Mouse (Mus musculus) common myeloid progenitor, adult 5-6 weeks (primary cell): ENCODE measurements around the gene Map7. TPM values are rescaled to one million over a fixed set of nuclear protein-coding genes. Genes with fewer than 3 reads are reported as not detected.

Experiments
- ATAC-seq: replicated peaks from 2 replicates; pipeline ENCODE4 v1.8.0; 2016; ENCODE audit warnings: low read depth, mild to moderate bottlenecking, moderate TSS enrichment, inconsistent platforms; ENCODE audit not compliant: poor library complexity, severe bottlenecking
- total RNA-seq: library from RNA; stranded (forward); fragments of 200-1000, 187-1606 nt; gene quantifications from 2 replicates; pipeline ENCODE4 v1.2.3, GENCODE M21; 2017

The Map7 gene
- total RNA-seq, 1 experiment from 2014 or later = 47.9 TPM

DNA sequence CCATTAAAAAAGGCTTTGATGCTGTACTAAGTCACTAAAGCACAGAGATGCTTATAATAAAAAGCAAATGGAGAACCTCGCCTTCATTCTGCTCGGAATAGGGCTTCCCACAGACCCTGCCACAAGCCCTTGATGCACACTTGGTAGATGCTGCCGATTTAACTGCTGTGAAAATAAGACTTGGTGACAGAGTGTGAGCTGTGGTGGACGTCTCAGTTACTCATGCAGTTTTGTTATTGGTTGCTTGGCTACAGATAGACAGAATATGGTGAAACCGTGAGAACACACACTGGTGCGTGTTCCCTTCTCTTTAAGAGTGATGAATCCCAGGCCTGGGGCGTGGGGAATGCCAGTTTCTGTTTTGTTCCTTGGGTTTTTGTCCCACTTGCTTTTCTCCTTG is 120.7 kb downstream of the Map7 start:
- ATAC-seq = no peak

DNA sequence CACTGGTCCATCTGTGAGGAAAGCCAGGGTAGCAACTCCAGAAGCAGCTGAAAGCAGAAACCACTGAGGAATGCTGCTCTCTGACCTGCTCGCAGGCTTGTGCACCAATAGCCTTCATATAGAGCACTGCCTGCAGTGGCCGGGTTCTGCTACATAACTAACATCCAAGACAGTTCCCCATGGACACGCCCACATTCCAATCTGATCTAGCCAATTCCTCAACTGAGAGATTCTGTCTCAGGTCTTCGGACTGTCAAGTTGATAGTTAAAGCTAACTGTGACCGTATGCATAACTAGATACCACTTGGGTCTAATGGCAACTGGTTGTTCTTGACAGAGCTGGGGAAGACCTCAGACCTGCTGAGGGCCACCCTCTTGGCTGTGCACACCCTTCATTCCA is 124.1 kb downstream of the Map7 start:
- ATAC-seq = no peak

- no peak for ATAC-seq
Observed at GRCm38 (mm10) chr10:20273278-20273677, 125.0 kb downstream of the Map7 start.

DNA sequence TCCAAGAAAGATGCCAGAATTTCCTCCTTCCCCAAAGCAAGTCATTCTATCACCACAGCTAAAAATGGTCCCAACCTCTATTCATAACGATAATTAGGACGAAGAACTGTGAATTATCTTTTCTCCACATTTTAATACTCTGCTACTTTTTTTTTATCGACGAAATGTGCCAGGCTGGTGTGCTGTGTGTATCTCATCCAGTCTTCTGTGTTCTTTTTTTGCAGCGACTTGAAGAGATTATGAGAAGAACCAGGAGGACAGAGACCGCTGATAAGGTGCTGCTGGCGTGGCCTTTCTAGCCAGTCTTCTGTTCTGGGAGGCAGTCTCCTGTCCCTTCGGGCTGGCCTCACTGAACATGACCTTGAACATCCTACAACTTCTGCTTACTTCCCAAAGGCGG is 125.8 kb downstream of the Map7 start:
- peak; percentile 51; the same call in 1 of the 2 replicates for ATAC-seq

- ATAC-seq = no peak
Observed at GRCm38 (mm10) chr10:20281456-20281855, 133.2 kb downstream of the Map7 start.

DNA sequence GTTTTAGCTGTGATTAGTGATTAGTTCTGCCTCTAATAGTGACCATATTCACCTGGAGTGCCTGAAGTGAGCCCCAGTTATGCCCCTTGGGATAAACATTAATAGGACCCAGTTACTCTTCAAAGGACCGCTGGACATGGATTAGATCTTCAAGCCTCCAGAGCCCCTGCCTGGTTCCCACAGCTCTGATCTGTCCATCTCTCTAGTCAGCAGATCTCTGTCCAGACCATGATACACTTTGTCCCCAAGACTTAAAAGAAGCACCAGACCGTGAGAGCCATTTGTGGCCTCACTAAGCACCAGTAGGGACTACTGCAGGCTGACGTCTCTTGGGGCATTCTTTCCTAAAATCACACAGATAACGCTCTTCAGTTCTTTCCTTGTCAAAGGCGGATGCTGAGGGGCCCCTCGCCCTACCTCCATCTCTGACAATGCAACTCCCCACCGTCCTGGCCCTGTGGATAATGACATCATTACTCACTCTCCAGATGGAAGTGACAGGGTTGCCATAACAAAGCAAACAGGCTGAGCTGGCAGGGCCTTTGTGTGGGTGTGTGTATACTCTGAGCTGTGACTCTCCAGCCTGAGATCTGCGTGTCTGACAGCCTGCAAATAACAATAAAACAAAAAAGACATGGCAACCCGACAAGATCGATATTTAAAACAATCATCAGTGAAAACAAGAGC is 137.2 kb downstream of the Map7 start:
- no peak for ATAC-seq

DNA sequence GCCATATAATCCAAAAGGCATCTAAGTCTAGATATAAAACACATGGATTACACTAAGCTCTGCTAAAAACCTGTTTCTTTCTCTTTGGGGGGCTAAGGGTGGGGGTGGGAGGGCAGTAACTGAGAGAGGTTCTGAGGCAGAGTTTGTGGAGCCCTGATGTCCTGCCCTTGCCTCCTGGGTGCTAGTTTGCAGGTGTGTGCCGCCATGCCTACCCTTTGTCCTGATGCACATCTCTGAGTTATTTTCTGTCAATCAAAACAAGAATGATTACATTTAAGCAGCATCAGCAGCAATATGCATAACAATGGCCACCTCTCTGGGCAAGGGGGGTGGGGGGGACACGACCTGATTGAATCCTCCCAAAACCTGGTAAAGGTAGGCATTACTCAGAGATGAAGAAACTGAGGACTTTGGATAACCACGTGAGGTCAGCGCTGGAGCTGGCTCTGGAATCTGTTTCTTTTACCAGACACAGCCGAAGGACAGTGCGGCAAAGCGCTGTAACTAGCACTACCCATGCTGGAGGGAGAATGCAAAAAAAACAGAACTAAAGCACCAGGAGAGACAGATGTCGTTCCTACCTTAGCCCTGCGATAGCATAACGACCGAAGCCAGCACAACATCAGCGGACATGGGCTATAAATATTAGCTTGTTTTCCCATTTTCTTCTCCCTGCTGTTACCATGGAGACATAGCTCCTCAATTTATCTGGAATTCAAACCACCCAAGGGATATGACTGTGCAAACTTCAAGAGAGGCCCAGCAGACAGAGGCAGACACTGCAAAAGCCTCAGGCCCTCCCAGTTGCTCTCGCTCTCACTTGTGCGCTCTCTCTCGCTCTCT is 137.9 kb downstream of the Map7 start:
- ATAC-seq = no peak

- no peak for ATAC-seq
Observed at GRCm38 (mm10) chr10:20287369-20287768, 139.1 kb downstream of the Map7 start.

DNA sequence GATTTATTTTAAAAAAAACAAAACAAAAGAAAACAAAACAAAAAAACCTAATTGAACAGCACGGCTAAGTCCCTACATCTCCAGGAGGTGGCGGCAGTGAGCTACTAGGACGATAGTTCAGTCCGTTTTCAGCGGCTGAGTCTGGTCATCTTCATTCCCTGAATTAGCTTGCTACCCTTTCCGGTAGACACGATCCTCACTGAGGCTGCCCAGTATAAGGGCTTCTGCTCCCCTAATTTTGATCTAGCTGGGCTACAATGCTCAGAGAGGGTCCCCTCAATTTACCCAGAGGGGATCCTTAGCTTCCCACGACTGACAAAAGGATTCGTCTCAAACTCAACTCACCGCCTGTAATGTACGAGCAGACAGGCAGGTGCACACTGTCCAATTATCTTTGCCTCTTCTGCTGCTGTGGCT is 142.2 kb downstream of the Map7 start:
- peak; percentile 97 for ATAC-seq

DNA sequence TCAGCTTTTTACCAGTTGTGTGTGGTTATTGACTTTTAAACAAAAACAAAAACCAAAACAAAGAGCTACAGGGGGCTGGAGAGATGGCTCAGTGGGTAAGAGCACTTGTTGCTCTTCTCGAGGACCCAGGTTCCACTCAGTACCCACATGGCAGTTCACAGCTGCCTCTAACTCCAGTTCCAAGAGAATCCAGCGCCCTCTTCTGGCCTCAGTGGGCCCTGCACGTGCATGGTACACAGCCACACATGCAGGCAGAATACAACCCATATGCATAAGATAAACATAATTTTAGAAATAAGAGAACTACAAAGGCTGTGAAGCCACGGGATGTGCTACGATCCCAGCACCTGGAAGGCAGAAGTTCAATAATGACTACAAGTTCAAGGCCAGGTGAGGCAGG is 147.7 kb downstream of the Map7 start:
- 0 out of 2 replicates have a peak, but pooled peaks have one; percentile 25 for ATAC-seq

- no peak for ATAC-seq
Observed at GRCm38 (mm10) chr10:20298152-20298920, 150.1 kb downstream of the Map7 start.

DNA sequence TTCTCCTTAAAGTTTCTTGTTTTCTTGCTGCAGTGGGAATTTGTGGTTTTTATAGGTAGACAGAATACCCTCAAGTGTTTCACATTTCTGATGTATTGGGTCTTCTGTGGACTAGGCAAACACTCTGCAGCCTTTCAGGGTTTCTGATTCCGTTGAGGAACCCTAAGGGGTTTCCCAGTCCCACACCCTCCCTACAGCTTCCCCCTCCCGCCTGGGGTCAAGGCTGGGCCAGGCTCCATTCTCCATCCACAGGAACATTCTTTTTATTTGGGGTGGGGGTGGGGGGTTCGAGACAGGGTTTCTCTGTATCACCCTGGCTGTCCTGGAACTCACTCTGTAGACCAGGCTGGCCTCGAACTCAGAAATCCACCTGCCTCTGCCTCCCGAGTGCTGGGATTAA is 150.8 kb downstream of the Map7 start:
- ATAC-seq = no peak

DNA sequence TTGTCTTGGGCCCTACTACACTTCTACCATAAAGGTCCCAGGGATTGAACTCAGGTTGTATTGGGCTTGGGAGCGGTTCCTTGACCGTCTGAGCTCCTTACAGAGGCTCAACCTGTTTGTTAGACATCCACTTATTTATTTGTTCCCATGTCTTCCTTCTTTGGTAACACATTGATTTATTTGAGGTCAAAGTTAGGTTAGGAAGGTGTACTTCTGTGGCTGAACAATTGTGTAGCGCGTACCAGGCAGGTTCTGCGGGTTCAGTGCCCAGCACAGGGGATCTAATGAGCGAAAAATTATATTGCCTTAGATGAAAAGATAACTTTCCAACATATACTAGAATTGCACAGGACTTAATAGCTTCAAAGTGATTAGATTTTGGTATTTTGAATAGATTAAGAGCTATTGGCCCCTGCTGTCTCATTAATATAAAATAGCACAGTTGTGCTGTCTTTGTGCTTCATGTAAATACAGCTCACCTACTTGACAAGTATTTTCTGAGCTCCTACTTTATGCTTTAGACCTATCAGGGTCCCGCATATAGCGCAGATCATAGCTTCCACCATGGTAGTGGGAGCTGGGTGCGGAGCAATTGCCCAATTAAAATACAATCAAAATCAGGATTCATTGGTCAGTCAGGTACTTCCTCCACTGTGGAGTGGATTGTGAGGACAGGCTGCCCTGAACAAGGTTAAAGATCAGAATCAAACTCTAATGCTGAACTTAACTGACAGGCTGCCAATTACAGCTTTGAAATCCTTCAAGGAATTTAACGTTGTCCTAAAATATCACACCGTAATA is 162.9 kb downstream of the Map7 start:
- no peak for ATAC-seq

DNA sequence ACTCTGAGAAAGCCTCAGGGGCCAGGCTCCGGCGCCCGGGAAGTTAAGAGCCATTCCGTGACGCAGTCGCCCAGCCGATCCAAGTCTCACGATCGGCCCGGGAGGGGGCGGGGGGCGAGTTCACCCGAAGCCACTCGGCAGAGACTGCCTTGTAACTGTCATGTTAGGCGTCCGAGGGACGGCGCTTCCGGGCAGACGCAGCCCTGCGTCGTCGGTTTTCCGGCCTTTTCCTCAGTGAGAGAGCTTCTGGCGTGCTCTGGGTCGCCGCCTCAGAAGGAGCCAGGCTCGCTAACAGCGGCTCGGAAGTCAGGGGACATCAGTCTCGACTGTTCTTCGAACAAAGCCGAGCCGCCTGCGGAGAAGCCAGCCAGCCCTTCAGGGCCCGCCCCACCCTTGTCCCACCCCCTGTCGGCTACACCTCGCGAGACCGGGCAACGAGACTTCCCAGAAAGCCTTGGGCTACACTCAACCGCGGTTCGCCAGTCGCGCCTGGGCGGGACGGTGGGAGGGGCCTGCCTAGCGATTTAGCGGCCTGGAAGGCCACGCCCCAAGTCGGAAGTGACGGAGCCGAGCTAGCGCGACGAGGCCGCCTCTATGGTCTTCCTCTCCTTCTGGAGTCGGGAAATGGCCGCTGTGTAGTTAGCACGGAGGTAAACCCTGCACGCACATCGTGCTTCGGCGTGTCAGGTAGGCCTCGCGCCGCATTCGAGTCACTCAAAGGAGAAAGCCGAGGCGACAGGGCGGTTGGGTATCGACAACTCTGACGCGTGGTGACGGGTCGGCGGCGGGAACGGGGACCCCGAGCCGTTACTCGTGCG is 163.9 kb downstream of the Map7 start, which contains the start of gene Bclaf1:
Gene Bclaf1, plus strand, starts transcription at position 552 of the 818 bp plus-strand sequence.
- ATAC-seq = peak; percentile 76

- peak; percentile 59 for ATAC-seq
Observed at GRCm38 (mm10) chr10:20312736-20313301, 164.5 kb downstream of the Map7 start.

GRCm38 (mm10) chr10:20313447-20313846 is 165.2 kb downstream of the Map7 start:
- no peak for ATAC-seq

GRCm38 (mm10) chr10:20313941-20314340 is 165.7 kb downstream of the Map7 start:
- no peak for ATAC-seq

DNA sequence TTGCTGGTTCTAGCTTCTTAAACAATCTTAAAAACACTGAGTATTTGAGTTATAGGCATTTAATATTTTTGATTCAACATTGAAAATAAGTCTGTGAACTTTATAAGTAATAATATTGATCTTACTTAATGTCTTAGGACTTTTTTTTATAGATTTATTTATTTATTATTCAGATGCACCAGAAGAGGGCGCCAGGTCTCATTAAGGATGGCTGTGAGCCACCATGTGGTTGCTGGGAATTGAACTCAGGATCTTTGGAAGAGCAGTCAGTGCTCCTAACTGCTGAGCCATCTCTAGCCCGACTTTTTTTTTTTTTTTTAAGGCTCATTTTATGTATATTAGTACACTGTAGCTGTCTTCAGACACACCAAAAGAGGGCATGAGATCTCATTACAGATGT is 166.5 kb downstream of the Map7 start:
- no peak for ATAC-seq

- ATAC-seq = no peak
Observed at GRCm38 (mm10) chr10:20317466-20317865, 169.2 kb downstream of the Map7 start.
